Mouse (Mus musculus) G1E (cell line): Measurements from ENCODE around the gene Rmdn2.

Experiments used
- CTCF ChIP-seq: IDR thresholded peaks from 2 replicates; pipeline ENCODE4 v1.5.1; 2012; ENCODE audit warnings: low read depth, low read length, inconsistent platforms, mixed read lengths
- POLR2AphosphoS5 ChIP-seq: IDR thresholded peaks from 2 replicates; pipeline ENCODE4 v1.6.1; 2012; ENCODE audit warnings: low read depth, low read length, inconsistent platforms; ENCODE audit not compliant: insufficient replicate concordance
- TAL1 ChIP-seq: conservative IDR thresholded peaks from 2 replicates; pipeline ENCODE4 v1.6.1; 2012; ENCODE audit warnings: low read depth, low read length, inconsistent platforms, mixed read lengths

- TF ChIP-seq CTCF = no peak
- TF ChIP-seq TAL1 = no peak
- TF ChIP-seq POLR2AphosphoS5 = no peak
These were observed 28.2 kb upstream of the Rmdn2 start for GRCm38 (mm10) chr17:79583466-79583865.
